Mouse (Mus musculus) embryonic fibroblast, embryonic 13.5 days (primary cell): ENCODE data around the gene Txndc8.

Experiments used
- CTCF ChIP-seq: IDR thresholded peaks from 2 replicates; pipeline ENCODE4 v1.5.1; 2011; ENCODE audit warnings: mild to moderate bottlenecking, control low read depth, low read length, moderate library complexity, borderline replicate concordance; ENCODE audit not compliant: insufficient read depth
- POLR2A ChIP-seq: IDR thresholded peaks from 2 replicates; pipeline ENCODE4 v1.6.1; 2011; ENCODE audit warnings: low read depth, mild to moderate bottlenecking, control low read depth, low read length, moderate library complexity

- TF ChIP-seq POLR2A (no peak), CTCF (no peak)
These were observed 35.2 kb downstream of the Txndc8 start for GRCm38 (mm10) chr4:57973592-57974268.
